Mouse (Mus musculus) E14TG2a.4 (cell line): ENCODE measurements around the gene Slc24a3.
A peak's percentile ranks its signal among the peaks of the same experiment; 100 is the strongest.

Source experiments
- H3K27me3 ChIP-seq: 2 replicates; pipeline ENCODE4 v1.6.1; 2014; ENCODE audit warnings: low read length, control low read depth; ENCODE audit not compliant: insufficient read depth
- H3K36me3 ChIP-seq: 2 replicates; pipeline ENCODE4 v1.6.1; 2014; ENCODE audit warnings: low read length, control low read depth; ENCODE audit not compliant: insufficient read depth
- H3K4me1 ChIP-seq: replicated peaks from 2 replicates; pipeline ENCODE4 v1.6.1; 2014; ENCODE audit warnings: low read depth, low read length, control low read depth
- H3K4me3 ChIP-seq: replicated peaks from 2 replicates; pipeline ENCODE4 v1.5.1; 2014; ENCODE audit warnings: mild to moderate bottlenecking, low read length
- H3K9me3 ChIP-seq: 2 replicates; pipeline ENCODE4 v1.6.1; 2014; ENCODE audit warnings: low read length, control low read depth
- CTCF ChIP-seq: conservative IDR thresholded peaks from 2 replicates; pipeline ENCODE4 v1.5.1; 2014; ENCODE audit warnings: low read length
- NANOG ChIP-seq: IDR thresholded peaks from 2 replicates; pipeline ENCODE4 v1.6.1; 2014; ENCODE audit warnings: borderline replicate concordance, low read length, mixed read lengths
- POU5F1 ChIP-seq: IDR thresholded peaks from 2 replicates; pipeline ENCODE4 v1.6.1; 2014; ENCODE audit warnings: low read length, borderline replicate concordance

Gene Slc24a3

GRCm38 (mm10) chr2:145248185-145248584, 80.6 kb downstream of the Slc24a3 start:
- Histone ChIP-seq H3K4me3 (no peak overlapping the region), H3K36me3 (no peaks in the 10 kb centered on the region), H3K27me3 (no peaks in the 10 kb centered on the region), H3K4me1 (no peaks in the 10 kb centered on the region), H3K9me3 (no peaks in the 10 kb centered on the region)
- TF ChIP-seq POU5F1 (no peak), NANOG (no peak), CTCF (no peak)

DNA sequence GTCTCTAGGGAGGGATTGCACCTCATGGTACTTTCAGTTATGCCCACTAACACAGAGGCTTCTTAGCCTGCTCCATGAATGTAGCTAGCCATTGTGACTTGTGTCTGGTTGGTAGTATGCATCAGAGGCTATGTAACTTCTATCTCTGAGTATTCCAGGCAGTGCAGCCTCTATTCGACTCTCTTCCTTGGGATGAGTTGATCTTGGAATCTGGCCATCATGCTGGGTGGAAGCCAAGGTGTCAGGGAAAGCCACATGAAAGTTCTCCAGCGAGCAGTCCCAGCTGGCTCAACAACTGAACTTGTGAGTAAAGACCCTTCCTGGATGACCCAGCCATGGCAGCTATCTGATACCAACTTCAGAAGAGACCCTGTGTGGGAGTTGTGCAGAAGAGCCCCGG, 89.8 kb downstream of the Slc24a3 start:
- Histone ChIP-seq H3K27me3 (no peaks in the 10 kb centered on the region), H3K9me3 (no peaks in the 10 kb centered on the region), H3K4me3 (no peak overlapping the region), H3K4me1 (no peaks in the 10 kb centered on the region), H3K36me3 (no peaks in the 10 kb centered on the region)
- TF ChIP-seq POU5F1 (no peak), NANOG (no peak), CTCF (no peak)

DNA sequence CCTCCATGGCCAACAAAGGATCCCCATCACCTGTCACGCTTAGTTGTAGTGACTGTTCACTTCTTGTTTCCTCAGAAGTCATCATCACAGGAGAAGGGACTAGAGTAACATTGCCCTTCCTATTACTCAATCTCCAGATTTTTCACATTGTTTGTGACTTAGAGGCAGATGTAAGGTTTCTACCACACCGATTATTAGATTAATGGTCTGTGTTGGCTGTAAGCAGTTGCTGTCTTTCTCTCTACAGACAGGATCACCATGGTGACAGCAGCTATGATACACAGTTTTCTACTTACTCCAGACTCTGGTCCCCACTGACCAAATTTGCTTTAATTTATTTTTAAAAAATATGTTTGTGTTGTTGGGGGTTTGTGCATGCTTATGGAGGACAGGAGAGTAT, 90.3 kb downstream of the Slc24a3 start:
- TF ChIP-seq POU5F1 (no peak), NANOG (no peak), CTCF (no peak)
- H3K4me3 ChIP-seq: no peak overlapping the region
- no peaks in the 10 kb centered on the region for H3K9me3 ChIP-seq
- no peaks in the 10 kb centered on the region for H3K4me1 ChIP-seq
- H3K36me3 ChIP-seq: no peaks in the 10 kb centered on the region
- no peaks in the 10 kb centered on the region for H3K27me3 ChIP-seq

GRCm38 (mm10) chr2:145260574-145260973, 93.0 kb downstream of the Slc24a3 start:
- no peak overlapping the region for H3K4me3 ChIP-seq
- no peaks in the 10 kb centered on the region for H3K27me3 ChIP-seq
- H3K9me3 ChIP-seq: no peaks in the 10 kb centered on the region
- no peak for TF ChIP-seq POU5F1
- no peak for TF ChIP-seq NANOG
- no peak for TF ChIP-seq CTCF
- no peaks in the 10 kb centered on the region for H3K36me3 ChIP-seq
- no peaks in the 10 kb centered on the region for H3K4me1 ChIP-seq

GRCm38 (mm10) chr2:145262153-145262552, 94.6 kb downstream of the Slc24a3 start:
- no peaks in the 10 kb centered on the region for H3K9me3 ChIP-seq
- H3K36me3 ChIP-seq: no peaks in the 10 kb centered on the region
- no peak overlapping the region for H3K4me3 ChIP-seq
- no peaks in the 10 kb centered on the region for H3K27me3 ChIP-seq
- TF ChIP-seq POU5F1: no peak
- TF ChIP-seq CTCF: no peak
- no peak for TF ChIP-seq NANOG
- H3K4me1 ChIP-seq: no peaks in the 10 kb centered on the region

GRCm38 (mm10) chr2:145266723-145267122, 99.2 kb downstream of the Slc24a3 start:
- H3K4me3 ChIP-seq: no peak overlapping the region
- no peaks in the 10 kb centered on the region for H3K27me3 ChIP-seq
- H3K36me3 ChIP-seq: no peaks in the 10 kb centered on the region
- TF ChIP-seq CTCF: no peak
- TF ChIP-seq POU5F1: no peak
- no peak for TF ChIP-seq NANOG
- H3K9me3 ChIP-seq: no peaks in the 10 kb centered on the region
- H3K4me1 ChIP-seq: peaks cover 11% of the 10 kb centered on the region

DNA sequence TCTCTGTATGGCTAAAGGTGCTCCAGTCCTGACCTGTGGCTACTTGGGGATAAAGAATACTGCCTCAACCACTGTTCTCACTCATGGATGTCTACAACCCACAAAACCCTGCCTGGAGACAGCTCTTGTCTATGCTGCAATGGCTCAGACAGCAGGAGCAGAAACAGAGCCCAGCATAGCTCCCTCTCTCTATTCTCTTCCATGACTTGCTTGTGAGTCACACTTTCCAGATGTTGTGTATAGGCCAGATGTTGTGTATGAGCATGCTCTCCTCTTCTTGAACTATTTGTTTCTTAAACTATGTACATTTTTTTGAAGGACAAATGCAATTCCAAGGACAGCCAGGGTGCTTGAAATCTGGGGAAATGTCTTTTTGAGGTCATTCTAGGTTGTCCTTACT, 101.4 kb downstream of the Slc24a3 start:
- Histone ChIP-seq H3K27me3 (no peaks in the 10 kb centered on the region), H3K9me3 (no peaks in the 10 kb centered on the region), H3K36me3 (no peaks in the 10 kb centered on the region), H3K4me3 (no peak overlapping the region), H3K4me1 (peaks cover 11% of the 10 kb centered on the region)
- no peak for TF ChIP-seq CTCF
- TF ChIP-seq POU5F1: no peak
- no peak for TF ChIP-seq NANOG

GRCm38 (mm10) chr2:145269410-145269809, 101.9 kb downstream of the Slc24a3 start:
- Histone ChIP-seq H3K4me3 (no peak overlapping the region), H3K27me3 (no peaks in the 10 kb centered on the region), H3K9me3 (no peaks in the 10 kb centered on the region), H3K4me1 (peaks cover 11% of the 10 kb centered on the region), H3K36me3 (no peaks in the 10 kb centered on the region)
- no peak for TF ChIP-seq NANOG
- TF ChIP-seq CTCF: peak; percentile 19; the same call in 1 of the 2 replicates
- no peak for TF ChIP-seq POU5F1

GRCm38 (mm10) chr2:145274016-145274677, 106.6 kb downstream of the Slc24a3 start:
- no peaks in the 10 kb centered on the region for H3K9me3 ChIP-seq
- TF ChIP-seq POU5F1 (no peak), NANOG (no peak), CTCF (no peak)
- peaks cover 11% of the 10 kb centered on the region for H3K4me1 ChIP-seq

More at GRCm38 (mm10) chr2:145274016-145274677, 106.6 kb downstream of the Slc24a3 start:
- Histone ChIP-seq H3K27me3 (no peaks in the 10 kb centered on the region), H3K4me3 (no peak overlapping the region), H3K36me3 (no peaks in the 10 kb centered on the region)
